Mouse (Mus musculus) forebrain, embryonic 10.5 days (tissue): ENCODE data around the gene Unc119b. TPM values are rescaled to one million over a fixed set of nuclear protein-coding genes. Genes with fewer than 3 reads are reported as not detected.

ENCODE experiments used
- DNase-seq: peaks from one replicate; pipeline ENCODE4 v3.0.0-alpha.2; 2017; ENCODE audit warnings: low spot score; ENCODE audit errors: extremely low spot score
- H3K27ac ChIP-seq: fragments of 300-500 bp; sonication (generic); 2 replicates; pipeline ENCODE4 v1.5.1; 2016; ENCODE audit warnings: mild to moderate bottlenecking
- H3K27me3 ChIP-seq: fragments of 300-500 bp; sonication (generic); 2 replicates; pipeline ENCODE4 v1.6.1; 2016; ENCODE audit warnings: mild to moderate bottlenecking; ENCODE audit not compliant: poor library complexity, severe bottlenecking
- H3K36me3 ChIP-seq: fragments of 300-500 bp; sonication (generic); replicated peaks from 2 replicates; pipeline ENCODE4 v1.6.1; 2016; ENCODE audit warnings: mild to moderate bottlenecking, moderate library complexity
- H3K4me1 ChIP-seq: fragments of 300-500 bp; sonication (generic); 2 replicates; pipeline ENCODE4 v1.6.1; 2016
- H3K4me3 ChIP-seq: fragments of 300-500 bp; sonication (generic); 2 replicates; pipeline ENCODE4 v1.5.1; 2016; ENCODE audit warnings: mild to moderate bottlenecking, moderate library complexity
- H3K9me3 ChIP-seq: fragments of 300-500 bp; sonication (generic); 2 replicates; pipeline ENCODE4 v1.6.1; 2016; ENCODE audit warnings: mild to moderate bottlenecking, moderate library complexity
- WGBS: fragments of 180-500 bp; shearing (Covaris S2); methylation state at CpG from one replicate; pipeline ENCODE4 v1.1.7; 2016; 5-methylcytosine and 5-hydroxymethylcytosine counted together
- polyA plus RNA-seq: library from polyadenylated mRNA; unstranded; fragments of >200 nt; fragmentation: Nextera tagmentation; extraction: Ambion mirVana; gene quantifications from 2 replicates; pipeline ENCODE4 v1.2.1, GENCODE M21; 2016

The Unc119b gene
- polyA plus RNA-seq, result 75.4 and 77.6 TPM in 2 replicates

DNA sequence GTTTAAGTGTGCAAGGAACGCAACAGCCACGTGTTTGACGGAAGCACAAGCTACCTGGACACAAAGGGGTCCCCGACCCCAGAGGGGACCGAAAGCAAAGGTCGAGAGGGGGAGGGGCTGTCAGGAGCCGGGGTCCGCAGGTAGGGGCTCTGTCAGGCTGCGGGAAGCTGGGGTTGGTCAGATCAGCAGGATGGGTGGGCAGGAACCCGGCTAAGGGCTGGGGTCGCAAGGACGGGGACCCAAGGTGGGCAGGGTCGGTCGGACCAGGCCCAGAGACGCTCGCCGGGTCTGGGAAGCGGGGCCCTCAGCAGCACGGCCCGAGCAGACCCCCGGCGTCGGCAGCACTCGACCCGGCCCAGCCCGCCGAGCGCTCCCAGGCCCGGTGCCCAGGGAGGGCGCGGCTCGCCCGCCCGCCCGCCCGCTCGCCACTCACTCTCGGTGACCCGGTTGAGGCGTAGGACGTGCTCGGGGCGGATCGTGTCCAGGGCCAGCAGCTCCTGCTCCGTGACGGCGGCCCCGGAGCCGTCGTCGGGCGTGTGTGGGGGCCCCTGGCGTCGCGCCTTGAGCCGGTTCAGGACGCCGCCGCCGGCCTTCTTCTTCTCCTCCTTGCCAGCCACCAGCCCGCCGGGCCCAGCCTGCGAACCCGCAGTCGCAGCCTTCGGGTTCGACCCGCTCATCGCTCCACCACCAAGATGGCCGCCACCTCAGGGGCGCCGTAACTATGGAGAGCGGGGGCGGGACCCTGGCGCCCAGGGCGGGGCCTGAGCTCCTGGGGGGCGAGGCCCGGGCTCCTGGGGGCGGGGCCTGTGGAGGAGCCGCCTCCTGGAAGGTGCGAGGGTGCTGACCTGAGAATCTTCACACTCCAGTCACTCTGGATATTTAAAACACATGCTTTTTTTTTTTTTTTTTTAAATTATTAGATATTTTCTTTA is at the start of gene Unc119b:
Unc119b (minus strand) TSS at position 742 of the 932 bp plus-strand sequence.
- under 1% methylated on average over 81 of the region's 81 CpGs for WGBS
- peak within 1 kb of the TSS; percentile 93 for H3K27ac ChIP-seq
- H3K4me1 ChIP-seq, result peaks cover 22% of the 10 kb centered on the region
- peaks cover 3% of the 10 kb centered on the region for H3K27me3 ChIP-seq
- no peaks in the 10 kb centered on the region for H3K9me3 ChIP-seq
- peak within 1 kb of the TSS; percentile 96 for H3K4me3 ChIP-seq
- DNase-seq, result peak; percentile 86
- peaks cover 32% of the 10 kb centered on the region for H3K36me3 ChIP-seq

DNA sequence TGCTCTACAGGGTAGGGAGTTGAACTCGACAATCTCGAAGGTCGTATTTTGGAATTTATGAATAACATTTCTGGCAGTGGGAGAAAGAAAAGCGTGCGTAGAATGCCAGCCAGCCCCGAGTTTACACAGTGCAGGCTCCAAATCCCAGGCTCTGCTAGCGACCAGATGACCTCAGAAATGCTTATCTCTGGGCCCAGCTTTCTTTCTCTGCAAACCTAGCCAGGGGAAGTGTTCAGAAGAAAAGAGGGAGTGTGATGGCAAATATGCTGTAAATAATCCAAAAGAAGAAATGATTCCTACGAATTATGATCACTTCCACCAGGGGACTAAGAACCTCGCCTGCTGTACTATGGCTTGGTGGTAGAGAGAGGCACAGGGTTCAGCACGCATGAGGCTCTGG is 48.7 kb upstream of the Unc119b start:
- WGBS, result 89% methylated on average over 10 of the region's 10 CpGs

DNA sequence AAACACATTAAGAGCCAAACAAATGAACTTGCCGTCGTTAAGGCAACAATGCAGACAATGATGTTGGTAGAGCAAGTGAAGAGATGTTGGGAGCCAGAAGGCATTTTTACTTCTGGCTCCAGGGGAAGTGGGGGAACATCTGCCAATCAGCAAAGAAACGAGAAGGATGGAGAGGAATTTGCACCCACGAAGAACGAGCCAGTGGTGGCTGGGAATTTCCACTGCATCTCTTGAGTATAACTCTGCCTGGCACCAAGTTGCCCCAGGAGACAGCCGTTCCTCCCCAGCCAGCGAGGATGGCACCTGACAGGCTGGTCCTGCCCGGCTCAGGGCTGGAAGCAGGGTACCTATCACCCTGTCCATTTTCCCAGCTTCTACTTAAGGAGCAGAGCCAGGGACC is 48.1 kb upstream of the Unc119b start:
- Histone ChIP-seq H3K4me1 (peaks cover 43% of the 10 kb centered on the region), H3K4me3 (no peak overlapping the region), H3K9me3 (no peaks in the 10 kb centered on the region), H3K36me3 (no peaks in the 10 kb centered on the region), H3K27me3 (peaks cover 36% of the 10 kb centered on the region), H3K27ac (no peak overlapping the region)
- 90% methylated on average over 8 of the region's 8 CpGs for WGBS
- no peak for DNase-seq

More for the DNA sequence above, 48.7 kb upstream of the Unc119b start:
- Histone ChIP-seq H3K9me3 (0 out of 2 replicates have a peak, but pooled peaks cover 3% of the 10 kb centered on the region), H3K27me3 (peaks cover 42% of the 10 kb centered on the region), H3K4me1 (peaks cover 44% of the 10 kb centered on the region), H3K4me3 (no peak overlapping the region), H3K27ac (no peak overlapping the region), H3K36me3 (no peaks in the 10 kb centered on the region)
- DNase-seq, result no peak

DNA sequence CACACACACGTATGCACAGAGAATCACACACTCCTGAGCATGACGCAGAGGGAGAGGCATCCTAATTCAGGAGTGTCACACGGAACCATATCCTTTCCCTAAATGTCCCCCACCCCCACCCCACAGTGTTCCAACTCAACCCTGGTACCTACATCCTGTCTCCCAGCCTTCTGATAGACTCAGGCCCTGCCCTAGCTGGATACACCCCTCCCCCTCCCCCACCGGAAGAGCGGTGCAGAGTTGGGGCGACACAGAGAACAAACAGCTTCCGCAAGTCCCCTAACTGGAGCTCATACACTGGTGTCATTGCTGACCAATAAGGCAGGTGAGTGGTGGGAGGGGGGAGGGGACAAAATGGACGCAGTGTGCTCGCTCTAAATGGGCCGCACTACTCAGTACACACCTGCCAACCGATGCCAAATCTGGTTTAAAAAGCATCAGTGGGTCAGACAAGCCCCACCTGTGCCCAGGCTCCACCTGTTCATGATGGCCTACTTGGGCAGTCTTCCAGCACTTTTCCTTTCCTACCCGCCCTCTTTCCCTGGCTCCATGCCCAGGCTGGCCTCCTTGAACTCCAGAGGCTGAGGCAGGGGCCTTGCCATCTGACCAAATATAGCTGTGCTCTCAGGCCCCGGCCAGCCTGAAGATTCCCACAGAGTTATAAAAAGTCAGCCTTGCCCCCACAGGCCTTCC is 46.6 kb upstream of the Unc119b start:
- peaks cover 24% of the 10 kb centered on the region for H3K27me3 ChIP-seq
- peak overlapping the region; percentile 27; the same call in 1 of the 2 replicates for H3K27ac ChIP-seq
- no peak overlapping the region for H3K4me3 ChIP-seq
- no peaks in the 10 kb centered on the region for H3K36me3 ChIP-seq
- no peak for DNase-seq
- 87% methylated on average over 13 of the region's 13 CpGs for WGBS
- no peaks in the 10 kb centered on the region for H3K9me3 ChIP-seq
- H3K4me1 ChIP-seq, result peaks cover 28% of the 10 kb centered on the region

DNA sequence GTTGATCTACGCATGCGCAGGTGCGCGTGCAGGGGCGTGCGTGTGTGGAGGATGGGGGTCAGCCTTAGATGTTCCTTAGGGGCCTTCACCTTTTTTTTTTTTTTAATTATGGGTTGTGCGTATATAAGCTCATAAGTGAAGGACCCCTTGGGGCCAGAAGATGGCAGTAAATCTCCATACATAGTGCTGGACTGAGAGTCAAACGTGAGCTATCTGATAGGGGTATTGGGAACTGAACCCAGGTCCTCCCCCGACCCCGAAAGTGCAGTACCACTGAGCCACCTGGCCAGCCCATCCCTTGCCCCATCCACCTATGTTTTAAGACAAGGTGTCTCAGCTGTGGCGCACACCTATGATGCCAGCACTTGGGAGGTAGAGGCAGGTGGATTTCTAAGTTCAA is 44.8 kb upstream of the Unc119b start:
- 94% methylated on average over 11 of the region's 11 CpGs for WGBS

DNA sequence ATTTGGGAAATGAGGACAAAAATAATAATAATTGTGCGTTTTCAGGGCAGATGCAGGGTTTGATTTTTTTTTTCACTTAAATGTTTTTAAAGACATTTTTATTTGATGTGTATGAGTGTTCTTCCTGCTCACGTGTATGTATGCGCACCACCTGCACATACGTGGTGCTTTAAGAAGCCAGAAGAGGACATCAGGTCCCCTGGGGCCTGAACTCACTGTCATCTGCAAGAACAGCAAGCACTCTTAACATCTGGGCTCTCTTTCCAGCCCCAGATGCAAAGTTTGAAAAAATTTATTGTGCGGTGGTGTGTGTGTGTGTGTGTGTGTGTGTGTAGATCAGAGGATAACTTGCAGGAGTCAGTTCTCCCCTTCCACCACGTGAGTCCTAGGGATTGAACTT is 43.1 kb upstream of the Unc119b start:
- DNase-seq, result no peak
- H3K4me3 ChIP-seq, result no peak overlapping the region
- H3K4me1 ChIP-seq, result peaks cover under 1% of the 10 kb centered on the region; the same call in 1 of the 2 replicates
- 88% methylated on average over 6 of the region's 6 CpGs for WGBS
- H3K27ac ChIP-seq, result no peak overlapping the region
- no peaks in the 10 kb centered on the region for H3K9me3 ChIP-seq
- H3K36me3 ChIP-seq, result no peaks in the 10 kb centered on the region
- peaks cover 13% of the 10 kb centered on the region for H3K27me3 ChIP-seq

More for the DNA sequence above, 44.8 kb upstream of the Unc119b start:
- H3K4me1 ChIP-seq, result peaks cover 10% of the 10 kb centered on the region
- H3K27me3 ChIP-seq, result peaks cover 13% of the 10 kb centered on the region
- no peak for DNase-seq
- H3K9me3 ChIP-seq, result no peaks in the 10 kb centered on the region
- H3K27ac ChIP-seq, result no peak overlapping the region
- H3K36me3 ChIP-seq, result no peaks in the 10 kb centered on the region
- no peak overlapping the region for H3K4me3 ChIP-seq

DNA sequence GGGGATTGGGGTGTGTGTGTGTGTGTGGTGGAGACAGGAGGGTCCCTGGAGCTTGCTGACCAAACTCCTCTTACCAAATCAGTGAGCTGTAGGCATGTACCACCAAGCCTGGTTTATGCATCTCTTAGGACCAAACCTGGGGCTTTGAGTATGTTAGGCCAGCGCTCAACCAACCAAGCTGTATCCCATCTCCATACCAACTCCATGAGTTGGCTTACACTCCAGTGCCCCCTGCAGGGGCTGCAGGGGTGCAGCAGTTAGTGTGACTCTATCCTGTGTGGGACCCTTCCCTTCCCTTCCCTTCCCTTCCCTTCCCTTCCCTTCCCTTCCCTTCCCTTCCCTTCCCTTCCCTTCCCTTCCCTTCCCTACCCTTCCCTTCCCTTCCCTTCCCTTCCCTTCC is 39.8 kb upstream of the Unc119b start:
- WGBS, result 96% methylated on average over 1 of the region's 1 CpGs
- Histone ChIP-seq H3K27ac (no peak overlapping the region), H3K9me3 (no peaks in the 10 kb centered on the region), H3K27me3 (peaks cover 5% of the 10 kb centered on the region; the same call in 1 of the 2 replicates), H3K36me3 (no peaks in the 10 kb centered on the region), H3K4me3 (no peak overlapping the region), H3K4me1 (no peaks in the 10 kb centered on the region)
- DNase-seq, result no peak

DNA sequence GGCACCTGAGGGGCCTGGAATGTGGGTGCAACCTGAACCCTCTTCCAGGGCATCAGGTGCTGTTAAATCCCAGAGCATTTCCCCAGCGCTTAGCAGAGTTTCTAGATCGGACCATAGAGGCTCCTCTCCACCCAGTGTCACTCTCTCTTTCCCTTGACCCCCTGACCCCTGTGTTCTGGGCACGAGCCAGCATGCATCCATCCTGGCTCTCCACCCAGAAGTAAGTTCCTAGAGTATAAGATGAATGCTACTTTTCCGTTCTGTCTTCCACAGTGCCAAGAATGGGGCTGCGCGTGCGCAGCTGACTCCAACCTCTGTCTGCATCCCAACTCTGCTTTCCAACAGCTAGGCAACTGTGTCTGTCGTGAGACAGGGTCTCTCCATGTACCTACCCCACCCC is 35.4 kb upstream of the Unc119b start:
- Histone ChIP-seq H3K9me3 (no peaks in the 10 kb centered on the region), H3K27me3 (peaks cover 2% of the 10 kb centered on the region), H3K4me1 (peaks cover 21% of the 10 kb centered on the region), H3K36me3 (no peaks in the 10 kb centered on the region), H3K27ac (no peak overlapping the region), H3K4me3 (no peak overlapping the region)
- WGBS, result 93% methylated on average over 8 of the region's 8 CpGs
- no peak for DNase-seq

DNA sequence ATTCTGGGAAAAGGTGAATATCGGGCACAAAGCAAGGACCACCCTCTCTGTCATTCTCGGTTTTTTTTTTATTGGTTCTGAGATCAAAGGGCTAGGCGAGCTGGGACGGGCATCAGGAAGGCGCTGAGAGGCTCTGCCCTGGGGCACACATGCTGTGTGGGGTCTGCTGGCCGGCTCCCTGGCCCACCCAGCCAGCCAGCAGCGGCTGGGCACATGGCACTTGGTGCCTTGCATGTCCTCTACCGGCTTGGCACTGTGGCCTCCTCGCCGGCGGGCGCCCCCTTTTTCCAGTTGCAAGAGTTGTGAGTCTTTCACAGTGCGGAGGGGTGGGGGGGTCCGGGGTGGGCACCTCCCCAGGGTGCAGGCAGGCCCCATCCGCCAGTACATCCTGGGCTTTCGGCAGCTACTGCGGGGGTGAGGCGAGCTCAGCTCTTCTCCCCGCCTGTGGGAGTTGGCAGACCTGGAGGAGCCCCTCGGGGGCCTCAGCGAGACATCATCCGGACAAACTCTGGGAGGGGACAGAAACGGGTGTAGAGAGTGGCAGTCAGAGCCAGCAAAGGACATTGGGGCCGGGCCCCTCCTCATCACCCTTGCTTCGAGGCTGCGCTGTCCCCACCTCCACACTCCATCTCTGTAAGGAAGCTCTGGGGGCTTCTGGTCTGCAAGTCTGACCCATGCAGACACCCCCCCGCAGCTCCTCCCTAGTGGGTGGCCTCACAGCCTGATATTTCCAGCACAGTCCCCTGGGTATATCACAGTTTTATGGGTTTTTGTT is 34.1 kb upstream of the Unc119b start:
- Histone ChIP-seq H3K27ac (peak overlapping the region; percentile 44; the same call in 1 of the 2 replicates), H3K4me3 (no peak overlapping the region), H3K4me1 (peaks cover 21% of the 10 kb centered on the region), H3K27me3 (no peaks in the 10 kb centered on the region; the same call in 1 of the 2 replicates), H3K36me3 (no peaks in the 10 kb centered on the region), H3K9me3 (no peaks in the 10 kb centered on the region)
- no peak for DNase-seq
- WGBS, result 54% methylated on average over 27 of the region's 27 CpGs

DNA sequence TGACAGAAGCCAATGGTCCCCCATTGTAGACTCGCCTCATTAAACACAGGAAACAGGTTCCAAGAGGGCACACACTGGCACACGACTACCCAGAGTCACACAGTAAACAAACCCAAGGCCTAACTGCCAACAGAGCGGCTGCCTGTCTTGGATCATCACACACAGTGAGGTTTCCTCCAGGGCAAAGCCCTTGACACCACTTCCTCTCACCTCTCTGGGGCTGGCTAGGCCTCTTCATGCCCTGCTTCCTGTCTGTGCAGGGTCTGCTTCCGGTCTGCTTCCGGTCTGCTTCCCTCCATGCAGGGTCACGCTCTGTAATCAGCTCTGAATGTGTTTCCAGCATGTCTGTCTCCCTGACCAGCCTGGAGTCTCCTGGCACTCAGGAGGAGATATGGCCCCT is 32.6 kb upstream of the Unc119b start:
- Histone ChIP-seq H3K4me3 (no peak overlapping the region), H3K27me3 (no peaks in the 10 kb centered on the region; the same call in 1 of the 2 replicates), H3K36me3 (no peaks in the 10 kb centered on the region), H3K9me3 (no peaks in the 10 kb centered on the region), H3K27ac (no peak overlapping the region), H3K4me1 (peaks cover 28% of the 10 kb centered on the region)
- 73% methylated on average over 6 of the region's 6 CpGs for WGBS
- DNase-seq, result no peak

DNA sequence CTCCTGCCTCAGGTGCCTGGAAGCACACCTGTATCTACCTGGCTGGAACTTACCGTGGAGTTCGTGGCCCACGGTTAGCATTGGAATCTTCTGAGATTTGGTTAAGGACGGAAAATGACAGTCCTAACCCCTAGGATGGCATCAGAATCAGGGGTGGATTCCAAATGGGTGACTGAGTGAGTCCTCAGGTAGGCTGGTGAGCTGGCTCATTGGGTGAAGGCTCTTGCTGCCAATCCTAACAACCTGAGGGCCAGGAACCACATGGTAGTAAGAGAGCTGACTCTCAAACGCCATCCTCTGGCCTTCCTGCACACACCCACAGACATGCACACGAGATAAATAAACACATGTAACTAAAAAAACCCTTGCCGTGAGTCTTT is 32.0 kb upstream of the Unc119b start:
- WGBS, result 82% methylated on average over 7 of the region's 7 CpGs
- Histone ChIP-seq H3K27ac (no peak overlapping the region), H3K4me1 (peaks cover 28% of the 10 kb centered on the region), H3K27me3 (no peaks in the 10 kb centered on the region; the same call in 1 of the 2 replicates), H3K36me3 (no peaks in the 10 kb centered on the region), H3K4me3 (no peak overlapping the region), H3K9me3 (no peaks in the 10 kb centered on the region)
- no peak for DNase-seq
